Mouse (Mus musculus) bone marrow macrophage, adult 2 months (primary cell): ENCODE measurements around the gene Gm45521. TPM values are rescaled to one million over a fixed set of nuclear protein-coding genes. Genes with fewer than 3 reads are reported as not detected.

ENCODE experiments used
- H3K27ac ChIP-seq: 2 replicates; pipeline ENCODE4 v1.5.1; 2012; ENCODE audit warnings: low read depth, low read length; ENCODE audit not compliant: insufficient read depth
- H3K4me1 ChIP-seq: 2 replicates; pipeline ENCODE4 v1.6.1; 2012; ENCODE audit warnings: low read length; ENCODE audit not compliant: control insufficient read depth, insufficient read depth
- H3K4me3 ChIP-seq: 2 replicates; pipeline ENCODE4 v1.5.1; 2012; ENCODE audit warnings: mild to moderate bottlenecking, low read length, moderate library complexity; ENCODE audit not compliant: insufficient read depth
- CTCF ChIP-seq: IDR thresholded peaks from 2 replicates; pipeline ENCODE4 v1.5.1; 2012; ENCODE audit warnings: low read depth, mild to moderate bottlenecking, low read length, moderate library complexity
- POLR2A ChIP-seq: IDR thresholded peaks from 2 replicates; pipeline ENCODE4 v1.6.1; 2012; ENCODE audit warnings: mild to moderate bottlenecking, low read depth, low read length, borderline replicate concordance
- polyA plus RNA-seq: library from polyadenylated mRNA; stranded (reverse); fragments of >200 nt; gene quantifications from 2 replicates; pipeline ENCODE4 v1.2.4, GENCODE M21; 2012; ENCODE audit not compliant: missing spikeins, insufficient read depth, insufficient read length

The Gm45521 gene
- polyA plus RNA-seq, 1 experiment: not detected

DNA sequence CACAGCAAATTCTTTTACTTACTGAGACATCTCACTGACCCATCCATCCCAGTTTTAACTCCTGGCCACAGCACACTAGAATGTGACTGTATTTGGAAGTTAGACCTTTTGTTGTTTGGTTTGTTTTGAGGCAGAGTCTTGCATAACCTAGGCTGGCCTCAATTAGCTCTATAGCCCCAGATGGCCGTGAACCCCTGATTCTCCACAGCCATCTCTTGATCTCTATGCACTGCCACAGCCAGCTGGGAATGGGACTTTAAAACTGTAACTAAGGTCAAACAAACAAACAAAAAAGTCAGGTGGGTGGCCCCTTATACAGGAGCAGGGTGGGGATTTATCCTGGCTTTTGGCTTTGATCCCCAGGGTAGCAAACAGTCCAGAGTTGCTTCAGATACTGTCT lies 17.6 kb downstream of the Gm45521 start:
- TF ChIP-seq CTCF (no peak), POLR2A (no peak)
- Histone ChIP-seq H3K4me1 (peaks cover 23% of the 10 kb centered on the region), H3K27ac (no peak overlapping the region), H3K4me3 (no peak overlapping the region)

- Histone ChIP-seq H3K27ac (no peak overlapping the region), H3K4me1 (peaks cover 23% of the 10 kb centered on the region), H3K4me3 (no peak overlapping the region)
- TF ChIP-seq POLR2A (no peak), CTCF (no peak)
Measured at GRCm38 (mm10) chr14:7975177-7975576, 18.1 kb downstream of the Gm45521 start.

DNA sequence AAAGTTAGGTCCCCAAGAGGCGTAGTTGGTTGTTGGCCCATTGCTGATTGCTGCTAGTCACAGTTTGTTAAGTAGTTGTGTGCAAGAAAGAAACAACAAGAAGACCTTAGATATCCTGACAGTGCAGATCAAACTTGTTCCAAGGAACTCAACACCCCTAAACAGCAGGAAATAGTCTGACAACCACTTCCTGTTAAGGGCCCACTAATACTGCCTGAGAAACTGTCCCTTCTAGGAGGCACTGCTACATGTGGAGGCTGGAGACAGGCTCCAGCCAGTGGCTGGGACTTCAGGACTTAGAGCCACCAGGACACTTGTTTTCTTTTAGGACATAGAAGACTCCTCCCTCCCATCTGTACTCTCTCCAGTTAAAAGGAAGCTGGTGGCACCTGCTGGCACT lies 20.4 kb downstream of the Gm45521 start:
- Histone ChIP-seq H3K27ac (peak overlapping the region; percentile 17; the same call in 1 of the 2 replicates), H3K4me3 (no peak overlapping the region), H3K4me1 (peaks cover 27% of the 10 kb centered on the region)
- TF ChIP-seq CTCF (no peak), POLR2A (no peak)

DNA sequence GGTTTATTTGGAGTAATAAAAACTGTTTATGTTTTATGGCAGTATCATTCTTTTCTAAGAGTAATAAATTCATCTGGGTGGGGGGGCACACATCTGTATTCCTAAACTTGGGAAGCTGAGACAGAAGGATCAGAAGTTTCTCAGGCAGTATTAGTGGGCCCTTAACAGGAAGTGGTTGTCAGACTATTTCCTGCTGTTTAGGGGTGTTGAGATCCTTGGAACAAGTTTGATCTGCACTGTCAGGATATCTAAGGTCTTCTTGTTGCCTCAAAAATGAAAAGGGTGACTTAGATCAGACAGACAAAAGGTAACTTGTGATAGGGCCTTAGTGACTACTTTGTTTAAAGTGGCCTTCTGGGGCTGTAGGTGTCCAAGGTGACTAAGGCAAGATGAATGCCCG lies 21.1 kb downstream of the Gm45521 start:
- Histone ChIP-seq H3K4me1 (peaks cover 27% of the 10 kb centered on the region), H3K4me3 (no peak overlapping the region), H3K27ac (no peak overlapping the region)
- no peak for TF ChIP-seq CTCF
- no peak for TF ChIP-seq POLR2A

- H3K4me3 ChIP-seq: no peak overlapping the region
- peaks cover 27% of the 10 kb centered on the region for H3K4me1 ChIP-seq
- no peak overlapping the region for H3K27ac ChIP-seq
- no peak for TF ChIP-seq CTCF
- TF ChIP-seq POLR2A: no peak
Measured at GRCm38 (mm10) chr14:7981226-7981625, 24.1 kb downstream of the Gm45521 start.

GRCm38 (mm10) chr14:7986913-7987312 lies 29.8 kb downstream of the Gm45521 start:
- Histone ChIP-seq H3K4me1 (peaks cover 14% of the 10 kb centered on the region), H3K27ac (no peak overlapping the region), H3K4me3 (no peak overlapping the region)
- TF ChIP-seq CTCF (no peak), POLR2A (no peak)

GRCm38 (mm10) chr14:7989371-7989770 lies 32.3 kb downstream of the Gm45521 start:
- no peak overlapping the region for H3K27ac ChIP-seq
- no peak overlapping the region for H3K4me3 ChIP-seq
- H3K4me1 ChIP-seq: peaks cover 14% of the 10 kb centered on the region
- TF ChIP-seq CTCF (no peak), POLR2A (no peak)

DNA sequence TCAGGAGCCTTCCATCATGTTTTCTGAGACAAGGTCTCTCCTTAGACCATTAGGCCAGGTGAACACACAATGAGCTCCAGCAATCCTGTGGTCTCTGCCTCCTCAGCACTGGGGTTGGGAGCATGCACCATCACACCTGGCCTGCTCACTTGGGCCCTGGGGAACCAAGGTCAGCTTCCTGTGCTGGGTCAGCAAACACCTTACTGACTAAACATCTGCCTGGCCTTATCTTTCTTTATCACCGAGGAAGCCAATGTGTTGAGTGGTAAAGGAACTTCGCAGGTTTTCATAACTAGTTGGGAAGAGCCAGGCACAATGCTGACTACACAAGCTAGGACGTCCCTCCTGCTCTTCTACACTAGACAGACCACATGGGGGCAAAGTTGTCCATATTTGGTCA lies 32.9 kb downstream of the Gm45521 start:
- TF ChIP-seq POLR2A (no peak), CTCF (no peak)
- Histone ChIP-seq H3K27ac (no peak overlapping the region), H3K4me3 (no peak overlapping the region), H3K4me1 (peaks cover 14% of the 10 kb centered on the region)

GRCm38 (mm10) chr14:7991108-7991776 lies 34.2 kb downstream of the Gm45521 start:
- no peak overlapping the region for H3K27ac ChIP-seq
- H3K4me3 ChIP-seq: no peak overlapping the region
- TF ChIP-seq CTCF: no peak
- TF ChIP-seq POLR2A: no peak
- H3K4me1 ChIP-seq: peaks cover 14% of the 10 kb centered on the region

DNA sequence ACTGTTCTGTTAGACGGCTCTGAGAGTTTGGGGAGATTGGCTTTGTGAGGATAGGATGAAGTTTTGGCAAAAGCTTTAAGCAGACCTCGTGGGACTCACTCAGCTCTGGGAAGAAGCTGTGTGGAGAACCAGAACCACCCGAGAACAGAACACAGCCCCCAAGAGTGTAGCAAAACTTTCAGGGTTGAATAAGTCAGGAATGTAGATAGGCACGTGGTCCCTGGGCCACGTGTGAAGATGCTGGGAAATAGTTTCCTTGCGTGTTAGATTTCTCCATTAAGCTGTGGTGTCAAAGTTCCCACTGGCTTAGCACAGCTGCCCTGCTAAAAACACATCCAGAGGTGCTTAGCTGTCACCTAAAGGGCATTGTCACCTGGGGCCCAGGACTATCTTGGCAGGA lies 35.1 kb downstream of the Gm45521 start:
- H3K27ac ChIP-seq: no peak overlapping the region

More for the DNA sequence above, 35.1 kb downstream of the Gm45521 start:
- Histone ChIP-seq H3K4me3 (no peak overlapping the region), H3K4me1 (peaks cover 17% of the 10 kb centered on the region)
- TF ChIP-seq POLR2A: no peak
- TF ChIP-seq CTCF: no peak
